Mouse (Mus musculus) gonadal fat pad, adult 2 months (tissue): ENCODE measurements around the gene Trim14. TPM values are rescaled to one million over a fixed set of nuclear protein-coding genes. Genes with fewer than 3 reads are reported as not detected.

Experiments
- DNase-seq: peaks from one replicate; pipeline ENCODE4 v3.0.0-alpha.2; 2012; ENCODE audit warnings: low read depth
- polyA plus RNA-seq: library from polyadenylated mRNA; depleted of rRNA; stranded (reverse); fragments of >200 nt; gene quantifications from 2 replicates; pipeline ENCODE4 v1.2.3, GENCODE M21; 2012

The Trim14 gene
- polyA plus RNA-seq, 1 experiment, result 18.1 TPM

- no peak for DNase-seq
Measured at GRCm38 (mm10) chr4:46485696-46486417, 50.1 kb downstream of the Trim14 start.

DNA sequence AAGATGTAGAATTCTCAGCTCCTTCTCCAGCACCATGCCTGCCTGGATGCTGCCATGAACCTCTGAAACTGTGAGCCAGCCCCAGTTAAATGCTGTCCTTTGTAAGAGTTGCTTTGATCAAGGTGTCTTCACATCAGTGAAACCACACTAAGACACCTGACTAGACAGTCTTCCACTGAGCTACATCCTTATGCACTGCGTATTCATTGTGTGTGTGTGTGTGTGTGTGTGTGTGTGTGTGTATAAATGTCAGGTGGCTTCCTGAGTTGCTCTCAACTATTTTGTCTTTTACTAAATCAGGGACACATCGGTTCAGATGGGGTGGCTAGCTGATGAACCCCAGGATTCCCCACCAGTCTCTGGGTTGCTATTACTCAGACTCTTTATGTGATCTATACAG is 56.9 kb downstream of the Trim14 start:
- DNase-seq, result no peak

- DNase-seq, result no peak
Measured at GRCm38 (mm10) chr4:46475101-46475500, 60.8 kb downstream of the Trim14 start.

- no peak for DNase-seq
Measured at GRCm38 (mm10) chr4:46465740-46466139, 70.2 kb downstream of the Trim14 start.

DNA sequence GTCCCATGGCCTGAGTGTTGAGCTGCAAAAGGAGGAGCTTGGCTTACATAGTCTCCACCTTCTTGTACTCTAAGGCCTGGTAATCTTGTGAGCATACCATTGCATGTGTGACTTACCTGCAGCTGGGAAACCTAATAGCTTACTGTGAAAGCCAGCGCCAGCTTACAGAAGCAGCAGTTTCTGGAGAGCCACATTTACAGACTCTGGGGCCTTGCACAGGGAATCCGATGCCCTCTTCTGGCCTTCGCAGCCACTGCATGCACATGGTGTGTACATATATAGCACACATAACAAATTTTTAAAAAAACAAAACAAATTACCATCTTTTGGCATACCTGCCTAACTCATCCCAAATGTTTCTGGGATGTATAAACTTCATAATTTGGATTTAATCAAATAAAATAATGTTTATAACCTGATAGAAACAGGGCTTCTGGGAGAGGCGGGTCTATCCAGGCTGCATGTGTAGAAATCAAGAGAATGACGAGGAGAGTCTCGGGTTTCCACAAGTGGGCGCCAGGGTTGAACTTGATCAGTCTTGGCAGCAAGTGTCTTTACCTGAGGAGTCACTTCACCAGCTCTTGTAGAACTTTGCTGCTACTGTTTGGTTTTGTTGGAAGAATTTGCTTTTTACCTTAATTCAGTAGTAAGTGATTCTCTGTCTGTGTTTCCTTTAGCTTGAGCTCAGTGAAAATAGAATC is 72.7 kb downstream of the Trim14 start:
- DNase-seq, result no peak

- no peak for DNase-seq
Measured at GRCm38 (mm10) chr4:46458411-46458810, 77.5 kb downstream of the Trim14 start.

DNA sequence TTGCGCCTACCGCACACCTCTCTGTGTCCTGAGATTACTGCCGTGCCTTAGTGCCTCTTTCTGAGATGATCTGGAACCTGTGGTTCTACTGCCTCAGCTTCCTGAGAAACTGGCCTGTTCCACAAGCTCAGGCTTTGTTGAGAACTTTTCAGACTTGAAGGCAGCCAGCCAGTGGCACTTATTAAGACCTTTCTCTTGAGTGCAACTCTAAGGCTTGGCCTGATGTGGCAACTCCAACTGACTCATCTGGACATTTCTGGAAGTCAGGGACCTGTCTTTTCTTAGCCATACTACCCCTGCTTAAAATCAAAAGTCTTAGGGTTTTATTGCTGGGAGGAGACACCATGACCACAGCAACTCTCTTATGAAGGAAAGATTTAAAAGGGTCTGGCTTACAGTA is 78.8 kb downstream of the Trim14 start:
- DNase-seq, result no peak

DNA sequence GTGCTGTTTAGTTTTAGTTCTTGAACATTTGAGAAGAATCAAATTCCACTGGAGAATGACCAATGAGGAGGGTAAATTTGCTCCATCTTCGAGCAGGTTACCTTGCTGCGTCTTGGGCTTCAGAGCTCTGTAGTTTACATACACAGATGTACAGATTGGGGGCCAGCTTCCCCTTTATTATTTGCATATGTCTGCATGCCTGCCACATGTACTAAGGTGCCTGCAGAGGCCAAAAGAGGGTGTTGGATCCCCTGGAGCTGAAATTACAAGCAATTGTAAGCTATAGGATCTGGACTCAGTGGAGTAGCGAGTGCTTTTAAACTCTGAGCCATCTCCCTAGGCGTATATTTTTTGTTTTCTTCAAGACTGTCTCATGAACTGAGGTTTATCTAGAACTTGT is 79.2 kb downstream of the Trim14 start:
- DNase-seq, result no peak

GRCm38 (mm10) chr4:46454097-46454864 is 81.7 kb downstream of the Trim14 start:
- DNase-seq, result no peak

GRCm38 (mm10) chr4:46452855-46453719 is 82.9 kb downstream of the Trim14 start:
- DNase-seq, result no peak

GRCm38 (mm10) chr4:46452481-46452850 is 83.5 kb downstream of the Trim14 start:
- DNase-seq, result no peak

DNA sequence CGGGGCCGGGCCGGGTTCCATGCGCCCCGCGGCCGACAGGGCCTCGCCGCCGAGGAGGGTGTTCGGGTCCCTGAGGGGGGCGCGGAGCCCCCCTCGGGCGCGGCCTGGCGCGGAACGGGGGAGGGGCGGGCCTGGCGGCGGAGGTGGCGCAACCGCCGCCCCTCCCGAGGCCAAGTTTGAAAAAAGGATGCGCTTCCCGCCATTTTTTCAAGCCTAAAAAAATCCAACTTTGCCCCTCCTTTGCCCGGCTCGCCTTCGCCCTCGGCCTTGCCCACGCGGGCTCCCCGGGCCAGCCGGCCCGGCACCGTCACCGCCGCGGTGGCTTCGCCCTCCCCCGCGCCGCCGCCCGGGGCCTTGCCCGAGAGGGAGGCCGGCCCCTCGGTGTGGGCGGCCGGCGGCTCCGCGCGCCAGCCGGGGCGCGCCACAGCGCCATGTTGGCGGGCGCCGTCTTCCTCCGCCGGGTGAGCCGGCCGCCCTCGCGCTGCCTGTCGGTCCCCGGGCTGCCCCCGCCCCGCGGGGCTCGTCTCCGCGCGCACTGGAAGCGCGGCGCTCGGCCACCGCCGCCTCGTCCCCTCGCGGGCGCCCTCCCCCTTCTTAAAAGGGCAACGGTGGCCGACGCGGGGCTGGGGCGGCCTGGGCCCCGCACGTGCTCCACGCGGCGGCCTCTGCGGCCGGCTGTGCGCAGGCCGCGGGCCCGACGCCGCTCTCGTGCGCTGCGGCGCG is 84.0 kb downstream of the Trim14 start:
- DNase-seq, result no peak

DNA sequence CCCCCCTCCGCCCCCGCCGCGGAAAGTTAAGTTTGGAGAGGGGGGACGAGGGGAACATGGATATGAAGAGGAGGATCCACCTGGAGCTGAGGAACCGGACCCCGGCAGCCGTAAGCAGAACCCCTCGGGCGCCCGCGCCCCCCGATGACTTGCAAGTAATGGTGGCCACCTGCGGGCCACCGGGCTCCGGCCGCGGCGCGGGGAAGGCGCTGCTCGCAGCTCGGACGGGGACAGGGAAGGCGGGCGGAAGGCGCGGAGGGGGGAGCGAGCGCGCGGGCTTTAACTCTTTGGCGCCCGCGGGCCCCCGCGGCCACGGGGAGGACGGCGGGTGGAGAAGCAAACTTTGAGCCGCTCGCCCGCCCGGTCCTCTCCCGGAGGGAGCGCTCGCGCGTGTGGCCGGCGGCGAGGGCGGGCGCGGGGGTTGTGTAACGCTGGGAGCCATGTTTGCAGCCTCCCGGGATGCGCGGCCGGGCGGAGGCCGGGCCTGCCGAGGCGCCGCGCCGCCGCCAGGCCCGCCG is 84.6 kb downstream of the Trim14 start:
- DNase-seq, result no peak

- DNase-seq, result no peak
Measured at GRCm38 (mm10) chr4:46450519-46451131, 85.3 kb downstream of the Trim14 start, which contains the start of gene Anp32b. TSS of gene Anp32b (plus strand) at chr4:46450902.

GRCm38 (mm10) chr4:46450020-46450518 is 85.9 kb downstream of the Trim14 start:
- no peak for DNase-seq

DNA sequence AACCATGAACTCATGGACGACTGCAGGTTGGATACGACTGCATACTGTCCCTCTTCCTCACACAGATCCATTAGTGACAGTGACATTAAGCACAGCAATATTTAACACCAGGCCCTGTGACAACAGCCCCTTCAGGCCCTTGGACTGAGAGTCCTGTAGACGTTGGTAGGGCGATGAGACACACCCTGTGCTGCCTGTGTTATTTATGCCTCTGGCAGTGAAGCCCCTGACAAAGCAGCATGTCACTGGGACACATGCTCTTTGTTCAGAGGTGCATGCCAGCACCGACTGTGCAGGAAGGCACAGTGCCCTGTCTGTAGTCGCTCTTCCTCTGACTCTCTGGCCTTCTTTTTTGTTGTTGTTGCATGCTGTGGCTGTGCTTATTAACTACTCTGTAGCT is 87.1 kb downstream of the Trim14 start:
- DNase-seq, result no peak

- no peak for DNase-seq
Measured at GRCm38 (mm10) chr4:46447461-46447860, 88.5 kb downstream of the Trim14 start.

DNA sequence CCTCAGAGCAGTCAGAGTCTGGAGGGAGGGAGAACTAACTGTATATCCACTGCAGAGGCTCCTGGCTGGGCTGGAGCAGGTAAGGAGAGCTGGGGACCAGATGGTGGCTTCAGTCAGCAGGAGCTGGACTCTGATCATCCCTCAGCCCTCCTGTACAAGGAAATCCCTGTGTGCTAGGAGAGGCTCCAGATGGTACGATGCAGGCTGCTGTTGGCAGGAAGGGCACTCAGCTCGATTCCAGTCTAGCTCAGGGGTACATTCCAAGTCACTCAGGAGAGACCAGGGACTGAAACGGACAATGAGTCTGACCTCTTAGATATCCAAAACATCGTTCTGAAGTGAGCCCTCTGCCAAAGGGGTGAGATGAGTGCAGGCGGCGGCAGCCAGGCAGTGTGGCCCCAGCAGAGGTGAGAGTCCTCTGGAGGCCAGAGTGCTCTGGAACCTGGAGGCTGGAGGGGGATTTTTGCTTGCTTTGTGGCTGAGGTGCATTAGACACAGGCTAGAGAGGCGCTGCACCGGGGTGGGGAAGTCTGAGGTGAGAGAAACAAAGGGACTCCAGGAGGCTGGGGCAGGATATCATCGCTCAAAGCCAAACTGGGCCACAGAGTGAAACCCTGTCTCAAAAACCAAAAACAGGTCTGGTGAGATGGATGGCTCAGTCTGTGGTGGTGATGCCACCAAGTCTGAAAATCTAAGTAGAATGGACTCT is 90.5 kb downstream of the Trim14 start:
- DNase-seq, result no peak
